Mouse (Mus musculus) cerebellum, postnatal 14 days (tissue): ENCODE results near the gene Racgap1.

ENCODE experiments used
- DNase-seq, 2 experiments: peaks; one replicate each; pipeline ENCODE4 v3.0.0; 2021; ENCODE audit warnings: mixed read lengths in 2 of 2

The Racgap1 gene

GRCm38 (mm10) chr15:99618595-99618994, 32.9 kb downstream of the Racgap1 start:
- DNase-seq: no peak

- DNase-seq: peak; percentile 26 to 33
These were observed 36.2 kb downstream of the Racgap1 start for GRCm38 (mm10) chr15:99615246-99615645.

GRCm38 (mm10) chr15:99614753-99615152, 36.7 kb downstream of the Racgap1 start:
- peak in 1 of 2 experiments; percentile 42 for DNase-seq

GRCm38 (mm10) chr15:99614273-99614672, 37.2 kb downstream of the Racgap1 start:
- peak in 1 of 2 experiments; percentile 34 for DNase-seq

- no peak for DNase-seq
These were observed 39.9 kb downstream of the Racgap1 start for GRCm38 (mm10) chr15:99611563-99611962.

- DNase-seq: peak in 1 of 2 experiments; percentile 45
These were observed 42.9 kb downstream of the Racgap1 start for GRCm38 (mm10) chr15:99608382-99609125.

GRCm38 (mm10) chr15:99607388-99608113, 43.9 kb downstream of the Racgap1 start:
- peak in 1 of 2 experiments; percentile 60 for DNase-seq

GRCm38 (mm10) chr15:99606515-99606914, 44.9 kb downstream of the Racgap1 start:
- DNase-seq: no peak

- no peak for DNase-seq
These were observed 45.9 kb downstream of the Racgap1 start for GRCm38 (mm10) chr15:99605595-99605994.

- DNase-seq: no peak
These were observed 48.2 kb downstream of the Racgap1 start for GRCm38 (mm10) chr15:99603216-99603615.

- peak in 1 of 2 experiments; percentile 57 for DNase-seq
These were observed 49.1 kb downstream of the Racgap1 start for GRCm38 (mm10) chr15:99602206-99602820.

GRCm38 (mm10) chr15:99601823-99602120, 49.7 kb downstream of the Racgap1 start:
- DNase-seq: peak in 1 of 2 experiments; percentile 64

GRCm38 (mm10) chr15:99600986-99601822, 50.3 kb downstream of the Racgap1 start, which contains the start of gene Aqp6:
Gene Aqp6, plus strand, starts transcription at chr15:99601400.
- peak; percentile 62 to 79 for DNase-seq

- peak; percentile 61 to 65 for DNase-seq
These were observed 52.0 kb downstream of the Racgap1 start for GRCm38 (mm10) chr15:99599245-99600070.

GRCm38 (mm10) chr15:99597596-99597995, 53.9 kb downstream of the Racgap1 start:
- no peak for DNase-seq

GRCm38 (mm10) chr15:99596841-99597240, 54.6 kb downstream of the Racgap1 start:
- peak in 1 of 2 experiments; percentile 16 for DNase-seq

GRCm38 (mm10) chr15:99596056-99596687, 55.3 kb downstream of the Racgap1 start:
- DNase-seq: peak; percentile 96 to 97

- DNase-seq: no peak
These were observed 56.5 kb downstream of the Racgap1 start for GRCm38 (mm10) chr15:99594951-99595350.

- DNase-seq: no peak
These were observed 58.6 kb downstream of the Racgap1 start for GRCm38 (mm10) chr15:99592877-99593276.

GRCm38 (mm10) chr15:99592177-99592576, 59.3 kb downstream of the Racgap1 start:
- peak in 1 of 2 experiments; percentile 33 for DNase-seq
